Mouse (Mus musculus) monocyte, adult 59 days (primary cell): ENCODE measurements around the gene Cep19. TPM values are rescaled to one million over a fixed set of nuclear protein-coding genes. Genes with fewer than 3 reads are reported as not detected.

ENCODE experiments used
- total RNA-seq, 2 experiments: library from RNA; stranded (reverse); gene quantifications; one replicate each; pipeline ENCODE4 v1.2.4; 2023

Gene Cep19
- total RNA-seq = 1 to 10 TPM; 2.6 to 3.1 TPM

DNA sequence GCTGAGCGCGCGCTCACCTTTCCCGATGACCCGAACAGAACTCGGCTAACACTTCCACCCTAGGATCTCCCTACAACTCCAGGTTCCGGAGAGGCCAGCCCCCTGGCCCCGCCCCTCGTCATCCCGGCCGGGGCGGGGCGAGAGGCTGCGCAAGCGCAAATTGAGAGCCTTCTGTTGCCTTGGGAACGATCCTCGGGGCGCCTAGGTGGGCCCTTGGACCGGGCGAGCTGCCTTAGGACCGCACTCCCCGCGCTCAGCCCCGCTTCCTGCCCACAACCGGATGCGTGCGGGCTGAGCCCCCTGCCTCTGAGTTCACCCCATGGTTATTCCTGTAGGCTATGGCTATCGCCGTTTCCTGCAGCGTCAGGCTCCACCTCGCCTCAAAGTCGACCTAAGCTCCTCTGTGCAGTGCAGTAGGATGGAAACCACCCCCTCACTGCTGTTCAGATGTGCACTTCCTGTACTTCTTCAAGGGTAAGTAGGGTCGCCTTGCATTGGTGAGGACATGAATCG lies at the start of gene Cep19, which contains the start of gene Pigx:
Gene Cep19 (plus strand): TSS at position 163 of the 513 bp plus-strand sequence.
Gene Pigx (minus strand): TSS at position 103 of the 513 bp plus-strand sequence.

GRCm38 (mm10) chr16:32078991-32079511 lies 20.5 kb upstream of the Cep19 start, which contains the start of gene Pak2:
TSS of gene Pak2 (minus strand) at chr16:32079342.

Other genes starting within 250 kb of the Cep19 start
- not detected for gene Meltf, start 221.0 kb upstream of the Cep19 start, total RNA-seq
- 1 to 10 TPM; 4.8 to 5.7 TPM for gene Pigz, start 165.9 kb upstream of the Cep19 start, total RNA-seq
- 10 to 100 TPM; 22.1 to 23.9 TPM for gene 0610012G03Rik, start 151.3 kb upstream of the Cep19 start, total RNA-seq
- gene Ncbp2, start 151.3 kb upstream of the Cep19 start, total RNA-seq = 10 to 100 TPM; 23.8 to 24.5 TPM
- 10 to 100 TPM; 23.0 to 24.2 TPM for gene Senp5, start 96.5 kb upstream of the Cep19 start, total RNA-seq
- gene Pak2, start 20.5 kb upstream of the Cep19 start, total RNA-seq = 10 to 100 TPM; 83.5 to 88.0 TPM
- 10 to 100 TPM; 32.8 to 39.1 TPM for gene Pigx, start 60 bp upstream of the Cep19 start, total RNA-seq
- 100 to 1,000 TPM; 408 to 451 TPM for gene Nrros, start 65.8 kb downstream of the Cep19 start, total RNA-seq
- gene Bex6, start 80.0 kb downstream of the Cep19 start, total RNA-seq = 1 to 10 TPM; 2.2 to 5.3 TPM
- gene Fbxo45, start 147.4 kb downstream of the Cep19 start, total RNA-seq = 1 to 10 TPM; 7.3 to 7.6 TPM
- 10 to 100 TPM in 1 of 2 experiments, 1 to 10 TPM in 1; 8.7 to 12.8 TPM for gene Wdr53, start 147.4 kb downstream of the Cep19 start, total RNA-seq
- under 1 TPM; 0.58 to 0.64 TPM for gene Smco1, start 171.7 kb downstream of the Cep19 start, total RNA-seq
- gene Rnf168, start 177.7 kb downstream of the Cep19 start, total RNA-seq = 10 to 100 TPM; 14.0 to 14.2 TPM
- 10 to 100 TPM; 40.0 to 60.9 TPM for gene Ubxn7, start 232.5 kb downstream of the Cep19 start, total RNA-seq